Mouse (Mus musculus): ENCODE measurements around the gene Ngdn.

DNA sequence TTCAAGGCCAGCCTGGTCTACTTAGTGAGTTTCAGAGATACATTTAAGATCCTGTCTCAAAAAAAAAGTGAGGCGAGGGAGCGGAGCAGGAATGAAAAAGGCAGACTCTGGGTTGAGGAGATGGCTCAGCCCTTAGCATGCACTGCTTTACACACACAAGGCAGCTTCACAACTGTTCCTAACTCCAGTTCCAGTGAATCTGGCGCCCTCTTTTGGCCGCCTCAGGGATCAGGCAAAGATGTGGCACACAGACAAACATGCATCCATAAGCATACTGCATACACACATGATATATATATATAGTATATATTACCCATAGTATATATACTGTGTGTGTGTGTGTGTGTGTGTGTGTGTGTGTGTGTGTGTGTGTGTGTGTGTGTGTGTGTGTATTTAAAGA is 4.1 kb upstream of the Ngdn start:
- TF ChIP-seq CTCF (conservative IDR thresholded peaks at IDR 0.05; ENCODE audit: insufficient read depth, insufficient read length, low read depth, low read length) (peak; percentile 44), POLR2A (IDR thresholded peaks at IDR 0.05; ENCODE audit: low read depth, low read length) (no peak)

Data from kidney, adult 2 months (tissue).